Mouse (Mus musculus): Measurements from ENCODE around the gene Cd160. TPM values are rescaled to one million over a fixed set of nuclear protein-coding genes. Genes with fewer than 3 reads are reported as not detected.

Gene Cd160
- total and polyA plus RNA-seq, 3 experiments = not detected

DNA sequence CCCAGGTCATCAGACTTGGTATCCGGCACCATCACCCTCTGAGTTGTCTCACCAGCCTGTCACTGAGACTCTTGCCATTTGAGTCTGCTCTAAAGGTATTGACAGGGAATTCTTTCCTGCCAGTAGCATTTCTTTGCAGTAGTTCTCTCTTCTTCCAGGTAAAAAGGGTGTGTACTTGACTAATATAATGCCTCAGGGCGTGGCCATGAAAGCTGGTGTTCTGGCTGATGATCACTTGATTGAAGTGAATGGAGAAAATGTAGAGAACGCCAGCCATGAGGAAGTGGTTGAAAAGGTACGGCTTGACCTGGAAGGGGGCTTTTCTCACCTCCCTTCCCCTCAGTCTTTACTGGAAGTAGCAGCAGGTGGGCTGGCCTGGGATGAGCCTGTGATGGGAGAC lies 25.2 kb upstream of the Cd160 start:
- no peaks in the 10 kb centered on the region for H3K4me1 ChIP-seq (ENCODE audit: control insufficient read depth in 1 of 2, insufficient read depth in 2 of 2)
- H3K79me2 ChIP-seq (replicated peaks; ENCODE audit: control insufficient read depth, extremely low read depth, insufficient read depth, poor library complexity, severe bottlenecking) = no peaks in the 10 kb centered on the region
- H3K9me3 ChIP-seq (replicated peaks; ENCODE audit: low read length) = no peaks in the 10 kb centered on the region
- dilution Hi-C loops (cut with MboI; ENCODE audit: extremely low pct_ligation_motif_present, extremely low pct_unique_long_range_greater_than_20kb, low sequenced_read_pairs) = no loop called here
- H3K36me3 ChIP-seq (replicated peaks in 1 of 2; ENCODE audit: control insufficient read depth in 1 of 2, insufficient read depth in 1 of 2, low read length in 1 of 2) = peaks cover 0 to 7% of the 10 kb centered on the region in 2 experiments
- no peaks in the 10 kb centered on the region for H3K27me3 ChIP-seq (replicated peaks)
- H3K27ac ChIP-seq (ENCODE audit: insufficient read depth, low read depth) = no peak overlapping the region
- DNase-seq (ENCODE audit: extremely low read depth) = no peak
- H3K9ac ChIP-seq (ENCODE audit: insufficient read depth, low read depth) = no peak overlapping the region
- no peak overlapping the region for H3K4me3 ChIP-seq (replicated peaks in 1 of 3; ENCODE audit: low read depth in 2 of 3, low read length in 2 of 3, poor library complexity in 1 of 3)
- TF ChIP-seq USF1 (IDR thresholded peaks at IDR 0.05; ENCODE audit: low read depth, low read length) (no peak), JUN (IDR thresholded peaks at IDR 0.05; ENCODE audit: insufficient read depth, low read depth, low read length) (no peak), ZNF384 (IDR thresholded peaks at IDR 0.05; ENCODE audit: low read depth, low read length) (no peak), GABPA (IDR thresholded peaks at IDR 0.05; ENCODE audit: insufficient replicate concordance, low read depth, low read length) (no peak), PAX5 (IDR thresholded peaks at IDR 0.05; ENCODE audit: low read length) (no peak), ZKSCAN1 (IDR thresholded peaks at IDR 0.05; ENCODE audit: borderline replicate concordance, low read depth, low read length) (no peak), POLR2A (IDR thresholded peaks at IDR 0.05; ENCODE audit: low read depth, low read length) (no peak), MAFK (IDR thresholded peaks at IDR 0.05; ENCODE audit: insufficient replicate concordance, low read length) (no peak), BHLHE40 (IDR thresholded peaks at IDR 0.05; ENCODE audit: low read depth, low read length) (no peak), RAD21 (IDR thresholded peaks at IDR 0.05; ENCODE audit: low read depth, low read length) (no peak), ELF1 (IDR thresholded peaks at IDR 0.05; ENCODE audit: low read depth, low read length) (no peak), ETS1 (conservative IDR thresholded peaks at IDR 0.05; ENCODE audit: low read depth, low read length) (no peak), NELFE (IDR thresholded peaks at IDR 0.05; ENCODE audit: low read depth, low read length) (no peak), CTCF (conservative IDR thresholded peaks at IDR 0.05 in 1 of 2, IDR thresholded peaks at IDR 0.05 in 1 of 2; ENCODE audit: low read depth in 2 of 2, low read length in 2 of 2) (no peak), MEF2A (IDR thresholded peaks at IDR 0.05; ENCODE audit: borderline replicate concordance, low read depth, low read length) (no peak)
- no peak overlapping the region for H3K4me2 ChIP-seq (ENCODE audit: insufficient read depth, low read depth, poor library complexity, severe bottlenecking)
- in situ Hi-C loops (cut with MboI; ENCODE audit: low pct_ligation_motif_present, low pct_unique_long_range_greater_than_20kb, low sequenced_read_pairs) = no loop called here

DNA sequence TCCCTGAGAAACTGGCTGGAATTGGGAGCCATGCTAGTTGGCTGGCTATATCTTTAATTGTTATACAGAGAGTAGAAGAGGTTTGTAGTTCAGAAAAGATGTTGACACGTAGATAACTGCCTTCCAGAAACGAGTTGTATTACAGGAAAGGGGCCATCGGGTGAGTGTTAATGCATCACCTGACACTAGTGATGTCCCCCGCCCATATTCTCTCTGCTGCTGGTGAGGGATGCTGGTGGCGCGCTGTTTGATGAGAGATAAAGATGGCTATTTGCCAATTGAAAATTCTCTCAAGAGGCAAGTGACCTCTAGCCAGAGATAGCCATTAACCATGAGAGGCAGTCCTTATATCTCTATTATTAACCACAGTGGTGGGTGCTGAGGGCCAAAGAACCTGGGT lies 23.4 kb upstream of the Cd160 start:
- H3K9ac ChIP-seq (ENCODE audit: insufficient read depth, low read depth) = no peak overlapping the region
- no peak for DNase-seq (ENCODE audit: extremely low read depth)
- no peak overlapping the region for H3K4me3 ChIP-seq (replicated peaks in 1 of 3; ENCODE audit: low read depth in 2 of 3, low read length in 2 of 3, poor library complexity in 1 of 3)
- H3K36me3 ChIP-seq (replicated peaks in 1 of 2; ENCODE audit: control insufficient read depth in 1 of 2, insufficient read depth in 1 of 2, low read length in 1 of 2) = peaks cover 0 to 4% of the 10 kb centered on the region in 2 experiments
- no peaks in the 10 kb centered on the region for H3K27me3 ChIP-seq (replicated peaks)
- in situ Hi-C loops (cut with MboI; ENCODE audit: low pct_ligation_motif_present, low pct_unique_long_range_greater_than_20kb, low sequenced_read_pairs) (no loop called here), dilution Hi-C loops (cut with MboI; ENCODE audit: extremely low pct_ligation_motif_present, extremely low pct_unique_long_range_greater_than_20kb, low sequenced_read_pairs) (no loop called here)
- H3K4me1 ChIP-seq (ENCODE audit: control insufficient read depth in 1 of 2, insufficient read depth in 2 of 2) = peaks cover 9 to 10% of the 10 kb centered on the region in 2 experiments
- H3K9me3 ChIP-seq (replicated peaks; ENCODE audit: low read length) = no peaks in the 10 kb centered on the region
- no peak overlapping the region for H3K27ac ChIP-seq (ENCODE audit: insufficient read depth, low read depth)
- no peak overlapping the region for H3K4me2 ChIP-seq (ENCODE audit: insufficient read depth, low read depth, poor library complexity, severe bottlenecking)
- H3K79me2 ChIP-seq (replicated peaks; ENCODE audit: control insufficient read depth, extremely low read depth, insufficient read depth, poor library complexity, severe bottlenecking) = no peaks in the 10 kb centered on the region
- TF ChIP-seq ZMIZ1 (IDR thresholded peaks at IDR 0.05; ENCODE audit: low read depth, low read length) (no peak), NELFE (IDR thresholded peaks at IDR 0.05; ENCODE audit: low read depth, low read length) (no peak), MAFK (IDR thresholded peaks at IDR 0.05; ENCODE audit: insufficient replicate concordance, low read length) (no peak), JUND (conservative IDR thresholded peaks at IDR 0.05; ENCODE audit: low read depth, low read length) (no peak), CHD2 (IDR thresholded peaks at IDR 0.05; ENCODE audit: low read length) (no peak), MEF2A (IDR thresholded peaks at IDR 0.05; ENCODE audit: borderline replicate concordance, low read depth, low read length) (no peak), MAZ (IDR thresholded peaks at IDR 0.05; ENCODE audit: low read depth, low read length) (no peak), RCOR1 (conservative IDR thresholded peaks at IDR 0.05; ENCODE audit: low read depth, low read length) (no peak)

Data from CH12.LX (cell line).